Mouse (Mus musculus): ENCODE results near the gene Cercam. TPM values are rescaled to one million over a fixed set of nuclear protein-coding genes. Genes with fewer than 3 reads are reported as not detected.
"Not testable (repeated sequence)": the region's sequence is repeated elsewhere in the genome, so short reads cannot be mapped to it uniquely, and the experiment has no call there.

Gene Cercam
- total RNA-seq, 1 experiment from 2014 or later, result 10.8 TPM

- DNase-seq, result no peak
Measured at GRCm38 (mm10) chr2:29897366-29897765, 28.4 kb downstream of the Cercam start.

DNA sequence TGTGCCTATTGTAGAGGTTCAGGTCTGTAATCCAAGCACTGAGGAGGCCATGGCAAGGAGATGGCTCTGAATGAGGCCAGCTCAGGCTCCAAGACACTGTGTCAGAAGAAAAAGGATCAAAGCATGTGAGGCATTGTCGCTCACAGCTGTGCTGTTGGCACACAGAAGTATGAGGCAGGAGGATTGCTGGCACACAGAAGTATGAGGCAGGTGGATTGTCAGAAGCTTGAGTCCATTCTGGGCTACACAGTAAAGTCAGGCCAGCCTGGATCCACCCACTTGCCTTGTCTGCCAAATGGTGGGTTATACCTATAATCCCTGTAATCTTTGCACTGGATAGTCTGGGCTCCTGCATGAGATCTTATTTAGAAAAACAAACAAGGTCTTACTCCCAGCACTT is 29.1 kb downstream of the Cercam start:
- no peak for DNase-seq

GRCm38 (mm10) chr2:29902194-29902593 is 33.2 kb downstream of the Cercam start:
- no peak for DNase-seq

- DNase-seq, result not testable (repeated sequence)
Measured at GRCm38 (mm10) chr2:29908171-29908570, 39.2 kb downstream of the Cercam start.

- DNase-seq, result peak; percentile 34
Measured at GRCm38 (mm10) chr2:29910042-29910441, 41.1 kb downstream of the Cercam start.

DNA sequence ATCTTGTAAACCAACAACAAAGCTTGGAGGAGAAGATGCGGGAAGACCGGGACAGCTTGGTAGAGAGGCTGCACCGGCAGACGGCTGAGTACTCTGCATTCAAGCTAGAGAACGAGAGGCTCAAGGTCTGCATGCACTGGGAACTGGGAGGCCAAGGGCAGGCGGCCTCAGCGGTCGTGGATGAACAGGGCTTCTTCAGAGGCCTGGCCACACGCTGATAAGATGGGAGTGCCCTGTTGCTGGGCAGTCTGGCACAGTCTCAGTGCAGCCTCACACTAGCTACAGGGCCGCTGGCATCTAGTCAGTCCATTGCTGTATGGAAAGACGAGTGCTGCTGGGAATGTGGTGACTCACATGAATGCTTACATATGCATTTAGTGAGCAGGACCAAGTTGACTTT is 48.7 kb downstream of the Cercam start:
- peak; percentile 59 for DNase-seq

DNA sequence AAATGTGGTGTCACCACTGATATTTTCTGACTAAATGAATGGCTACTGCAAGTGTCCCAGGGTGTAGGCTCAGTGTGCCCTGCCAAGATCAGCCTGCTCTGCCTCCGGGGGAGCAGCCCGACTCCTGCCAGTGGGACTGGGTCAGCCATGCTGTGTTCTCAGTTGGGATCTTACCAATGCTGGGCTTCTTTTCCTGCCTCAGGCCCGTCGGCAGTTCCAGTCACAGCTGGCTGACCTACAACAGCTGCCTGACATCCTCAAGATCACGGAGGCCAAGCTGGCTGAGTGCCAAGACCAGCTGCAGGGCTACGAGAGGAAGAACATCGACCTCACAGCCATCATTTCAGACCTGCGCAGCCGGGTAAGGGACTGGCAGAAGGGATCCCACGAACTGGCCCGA is 53.0 kb downstream of the Cercam start:
- peak; percentile 75 for DNase-seq

DNA sequence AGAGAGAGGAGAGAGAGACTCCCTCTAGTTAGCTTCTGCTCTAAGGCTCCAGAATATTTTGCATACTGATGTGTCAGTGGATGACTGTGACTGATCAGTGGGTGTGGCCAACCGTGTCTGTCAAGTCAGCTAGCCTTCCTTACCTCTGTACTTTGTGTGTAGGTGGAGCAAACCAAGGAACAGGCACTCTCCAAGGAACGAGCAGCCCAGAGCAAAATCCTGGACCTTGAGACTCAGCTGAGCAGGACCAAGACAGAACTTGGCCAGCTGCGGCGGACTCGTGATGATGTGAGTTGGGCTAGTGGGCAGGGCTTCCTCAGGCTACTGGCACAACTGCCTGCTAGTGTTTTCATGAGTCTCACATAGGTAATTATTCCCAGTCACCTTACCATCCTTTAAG is 57.6 kb downstream of the Cercam start:
- no peak for DNase-seq

DNA sequence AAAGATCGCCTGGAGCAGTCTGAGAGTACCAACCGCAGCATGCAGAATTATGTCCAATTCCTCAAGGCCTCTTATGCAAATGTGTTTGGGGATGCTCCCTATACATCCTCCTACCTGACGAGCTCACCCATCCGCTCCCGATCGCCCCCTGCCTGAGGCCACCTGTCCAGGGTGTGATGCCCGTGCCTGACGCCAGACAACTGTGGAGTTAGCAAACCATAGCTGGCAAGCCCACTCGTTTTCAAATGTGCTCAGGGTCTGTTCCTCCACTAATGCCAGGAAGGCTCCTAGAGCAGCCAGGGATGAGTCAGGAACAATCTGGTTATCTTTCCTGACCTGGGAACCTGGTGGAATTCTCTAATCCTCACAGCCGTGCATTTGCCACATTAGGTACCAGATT is 61.5 kb downstream of the Cercam start:
- DNase-seq, result no peak

GRCm38 (mm10) chr2:29931194-29931593 is 62.2 kb downstream of the Cercam start:
- no peak for DNase-seq

Small RNA genes within 50 kb of the gene (microRNA-seq; reads per million reads assigned to microRNA genes)
- gene Mir219a-2 (0 reads per million in 2 experiments), gene Mir219b (0 reads per million in 2 experiments)

Other genes with a start within 250 kb of the Cercam start
- gene Rapgef1, start 249.4 kb upstream of the Cercam start, total RNA-seq (2021), result 57.3 and 61.2 TPM in 2 replicates
- not detected in 2 replicates for gene Gm13420, start 117.5 kb upstream of the Cercam start, total RNA-seq (2021)
- gene Gm13547, start 109.9 kb upstream of the Cercam start, total RNA-seq (2021), result not detected in 2 replicates
- 19.0 and 23.2 TPM in 2 replicates for gene Coq4, start 81.7 kb upstream of the Cercam start, total RNA-seq (2021)
- 33.6 and 39.4 TPM in 2 replicates for gene Trub2, start 80.7 kb upstream of the Cercam start, total RNA-seq (2021)
- 30.5 and 32.5 TPM in 2 replicates for gene Slc27a4, start 66.5 kb upstream of the Cercam start, total RNA-seq (2021)
- 33.8 and 34.3 TPM in 2 replicates for gene Urm1, start 49.1 kb upstream of the Cercam start, total RNA-seq (2021)
- 42.2 and 54.5 TPM in 2 replicates for gene Odf2, start 20.1 kb downstream of the Cercam start, total RNA-seq (2021)
- gene Gle1, start 66.3 kb downstream of the Cercam start, total RNA-seq (2021), result 29.1 and 35.3 TPM in 2 replicates
- 228 and 265 TPM in 2 replicates for gene Sptan1, start 96.4 kb downstream of the Cercam start, total RNA-seq (2021)
- gene Wdr34, start 179.7 kb downstream of the Cercam start, total RNA-seq (2021), result 18.5 and 20.2 TPM in 2 replicates
- 250 and 278 TPM in 2 replicates for gene Set, start 188.2 kb downstream of the Cercam start, total RNA-seq (2021)
- 5.7 and 10.9 TPM in 2 replicates for gene Pkn3, start 208.5 kb downstream of the Cercam start, total RNA-seq (2021)
- gene Zdhhc12, start 224.5 kb downstream of the Cercam start, total RNA-seq (2021), result 13.9 and 18.3 TPM in 2 replicates

Measured in adrenal gland, postnatal 14 days (tissue).